Mouse (Mus musculus) kidney, adult 2 months (tissue): Measurements from ENCODE around the gene Brpf1.
A peak's percentile ranks its signal among the peaks of the same experiment; 100 is the strongest.

Source experiments
- CTCF ChIP-seq: fragments of 200-500 bp; conservative IDR thresholded peaks from 2 replicates; pipeline ENCODE4 v1.5.1; 2011; ENCODE audit warnings: low read depth, mild to moderate bottlenecking, control low read depth, low read length, moderate library complexity, mixed read lengths; ENCODE audit not compliant: insufficient read depth, insufficient read length
- POLR2A ChIP-seq: fragments of 200-500 bp; IDR thresholded peaks from one replicate; pipeline ENCODE4 v1.6.1; 2011; ENCODE audit warnings: low read depth, low read length, control low read depth

- TF ChIP-seq CTCF (no peak), POLR2A (peak; percentile 61)
Observed at GRCm38 (mm10) chr6:113306986-113307349, at the start of gene Brpf1.
